Mouse (Mus musculus): Measurements from ENCODE around the gene Gm37240. TPM values are rescaled to one million over a fixed set of nuclear protein-coding genes. Genes with fewer than 3 reads are reported as not detected.
A peak's percentile ranks its signal among the peaks of the same experiment; 100 is the strongest.

Gene Gm37240
- polyA plus RNA-seq, 1 experiment = 0.53 TPM

- TF ChIP-seq POLR2A (IDR thresholded peaks at IDR 0.05; ENCODE audit: borderline replicate concordance, extremely low read depth, insufficient read depth, insufficient read length, poor library complexity, severe bottlenecking) (no peak), CTCF (IDR thresholded peaks at IDR 0.05; ENCODE audit: borderline replicate concordance, extremely low read depth, insufficient read depth, insufficient read length) (peak; percentile 66; the same call in 1 of the 2 replicates)
- peak; percentile 83 for DNase-seq (ENCODE audit: low read depth)
Measured at GRCm38 (mm10) chr3:84615050-84615855, 1272.1 kb downstream of the Gm37240 start.

GRCm38 (mm10) chr3:84610183-84610710 lies 1277.1 kb downstream of the Gm37240 start:
- no peak for DNase-seq (ENCODE audit: low read depth)
- TF ChIP-seq CTCF (IDR thresholded peaks at IDR 0.05; ENCODE audit: borderline replicate concordance, extremely low read depth, insufficient read depth, insufficient read length) (no peak), POLR2A (IDR thresholded peaks at IDR 0.05; ENCODE audit: borderline replicate concordance, extremely low read depth, insufficient read depth, insufficient read length, poor library complexity, severe bottlenecking) (no peak)

DNA sequence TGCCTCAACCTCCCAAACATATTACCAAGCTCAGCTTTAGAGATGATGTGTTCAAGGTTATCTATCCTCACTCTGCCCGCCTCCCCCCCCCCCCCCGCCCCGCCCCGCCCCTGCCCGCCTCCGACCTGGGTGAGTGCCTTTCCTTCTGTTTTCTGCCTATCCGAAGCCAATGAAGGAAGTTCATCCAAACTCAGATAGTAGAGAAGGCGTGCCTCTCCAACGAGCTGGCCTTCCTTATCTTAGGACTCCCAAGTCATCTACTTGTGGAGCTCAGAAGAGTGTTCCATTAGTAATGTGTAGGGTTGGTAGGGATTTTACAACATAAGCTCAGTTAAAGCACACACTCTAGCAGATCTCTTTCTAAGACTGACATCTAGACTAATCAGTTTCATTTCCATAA lies 1284.1 kb downstream of the Gm37240 start:
- DNase-seq (ENCODE audit: low read depth) = no peak
- TF ChIP-seq CTCF (IDR thresholded peaks at IDR 0.05; ENCODE audit: borderline replicate concordance, extremely low read depth, insufficient read depth, insufficient read length) (no peak), POLR2A (IDR thresholded peaks at IDR 0.05; ENCODE audit: borderline replicate concordance, extremely low read depth, insufficient read depth, insufficient read length, poor library complexity, severe bottlenecking) (no peak)

DNA sequence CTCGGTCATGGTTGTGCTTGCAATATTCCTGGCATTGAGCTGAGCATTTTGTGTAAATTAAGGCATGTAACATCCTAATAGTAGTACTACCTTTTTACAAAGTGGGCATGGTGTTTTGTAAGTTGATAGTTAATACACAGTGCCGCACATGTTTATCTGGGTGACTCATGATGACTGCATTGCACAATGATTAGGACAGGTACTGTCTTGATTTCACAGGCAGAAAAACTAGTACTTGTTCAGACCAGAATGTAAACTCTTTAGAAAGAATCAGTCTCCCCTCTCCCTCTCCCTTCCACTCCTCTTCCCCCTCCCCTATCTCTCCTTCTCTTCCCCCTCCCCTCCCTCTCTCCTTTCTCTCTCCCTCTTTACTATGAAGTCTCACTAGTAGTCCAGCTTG lies 1284.6 kb downstream of the Gm37240 start:
- TF ChIP-seq CTCF (IDR thresholded peaks at IDR 0.05; ENCODE audit: borderline replicate concordance, extremely low read depth, insufficient read depth, insufficient read length) (no peak), POLR2A (IDR thresholded peaks at IDR 0.05; ENCODE audit: borderline replicate concordance, extremely low read depth, insufficient read depth, insufficient read length, poor library complexity, severe bottlenecking) (no peak)
- no peak for DNase-seq (ENCODE audit: low read depth)

DNA sequence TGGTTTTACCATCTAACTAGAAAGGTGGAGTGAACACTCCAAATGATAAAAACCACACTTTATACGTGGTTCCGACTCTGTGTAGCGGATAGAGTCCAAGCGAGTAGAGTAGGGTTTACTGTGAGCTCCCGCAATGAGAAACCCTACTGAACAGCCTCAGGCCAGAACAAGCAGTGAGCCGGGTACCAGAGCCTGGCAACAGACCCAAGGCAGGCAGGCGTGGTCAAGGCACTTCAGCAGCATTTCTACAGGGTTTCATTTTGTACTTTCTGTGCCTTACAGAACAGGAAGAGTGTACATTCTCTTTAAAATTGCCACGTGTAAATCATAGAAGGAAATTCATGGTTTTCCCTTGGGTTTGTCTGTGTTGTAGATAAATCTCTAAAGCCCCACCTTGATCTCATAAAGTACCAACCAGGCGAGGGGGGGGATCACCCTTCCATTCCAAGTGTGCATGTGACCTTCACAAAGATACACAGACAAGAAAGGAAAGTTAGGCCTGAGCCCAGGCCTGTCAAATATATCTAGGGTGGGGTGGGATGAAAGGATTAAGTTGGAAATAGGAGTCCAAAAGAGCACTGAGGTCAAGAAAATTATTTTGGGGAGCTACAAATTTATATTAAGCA lies 1285.3 kb downstream of the Gm37240 start:
- DNase-seq (ENCODE audit: low read depth) = no peak
- TF ChIP-seq CTCF (IDR thresholded peaks at IDR 0.05; ENCODE audit: borderline replicate concordance, extremely low read depth, insufficient read depth, insufficient read length) = no peak
- no peak for TF ChIP-seq POLR2A (IDR thresholded peaks at IDR 0.05; ENCODE audit: borderline replicate concordance, extremely low read depth, insufficient read depth, insufficient read length, poor library complexity, severe bottlenecking)

DNA sequence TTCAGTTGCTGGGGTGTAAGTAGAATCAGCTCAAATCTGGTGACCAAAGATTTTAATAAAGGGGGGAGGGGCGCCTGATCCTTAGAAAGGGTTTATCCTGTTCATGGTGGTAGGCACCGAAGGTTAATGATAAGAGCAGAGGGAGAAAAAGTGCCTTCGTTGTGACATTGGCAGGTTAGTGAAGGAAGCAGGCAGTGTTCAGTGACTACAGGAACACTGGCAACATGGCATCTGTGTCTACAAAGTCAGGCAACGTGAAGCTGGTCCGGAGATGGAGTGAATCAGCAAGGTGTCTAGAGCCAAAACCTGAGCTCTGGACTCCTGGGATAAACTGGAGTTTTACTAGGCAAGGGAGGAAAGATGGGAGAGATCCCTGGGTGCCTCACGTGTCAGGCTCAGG lies 1288.6 kb downstream of the Gm37240 start:
- no peak for DNase-seq (ENCODE audit: low read depth)
- TF ChIP-seq CTCF (IDR thresholded peaks at IDR 0.05; ENCODE audit: borderline replicate concordance, extremely low read depth, insufficient read depth, insufficient read length) = no peak
- TF ChIP-seq POLR2A (IDR thresholded peaks at IDR 0.05; ENCODE audit: borderline replicate concordance, extremely low read depth, insufficient read depth, insufficient read length, poor library complexity, severe bottlenecking) = no peak

GRCm38 (mm10) chr3:84597996-84598734 lies 1289.2 kb downstream of the Gm37240 start:
- DNase-seq (ENCODE audit: low read depth) = no peak
- TF ChIP-seq POLR2A (IDR thresholded peaks at IDR 0.05; ENCODE audit: borderline replicate concordance, extremely low read depth, insufficient read depth, insufficient read length, poor library complexity, severe bottlenecking) (no peak), CTCF (IDR thresholded peaks at IDR 0.05; ENCODE audit: borderline replicate concordance, extremely low read depth, insufficient read depth, insufficient read length) (no peak)

DNA sequence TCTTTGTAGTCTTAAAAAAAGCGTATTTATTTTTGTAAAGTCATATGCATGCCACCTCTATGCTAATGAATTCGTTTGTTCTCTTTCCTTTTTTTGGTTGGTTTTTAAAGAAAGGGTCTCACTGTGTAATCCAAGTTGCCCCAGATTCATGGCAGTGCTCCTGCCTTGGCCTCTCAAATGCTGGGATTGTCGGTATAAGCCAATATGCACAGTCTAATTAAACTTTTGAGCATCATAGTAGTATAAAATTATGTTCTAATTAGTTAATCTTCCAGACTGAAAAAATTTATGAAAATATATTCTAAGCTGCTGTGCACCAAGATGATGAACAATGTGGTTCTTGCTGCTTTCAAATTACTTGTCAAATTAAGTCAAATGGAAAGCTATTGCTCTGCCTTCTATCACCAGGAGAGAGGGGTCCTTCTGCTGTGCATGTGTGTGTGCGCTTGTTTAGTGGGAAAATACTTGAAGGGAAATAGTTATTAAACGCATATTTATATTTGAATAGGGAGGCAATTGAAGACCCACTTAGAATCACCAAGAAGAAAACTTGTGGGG lies 1291.6 kb downstream of the Gm37240 start:
- peak; percentile 53 for DNase-seq (ENCODE audit: low read depth)
- no peak for TF ChIP-seq POLR2A (IDR thresholded peaks at IDR 0.05; ENCODE audit: borderline replicate concordance, extremely low read depth, insufficient read depth, insufficient read length, poor library complexity, severe bottlenecking)

DNA sequence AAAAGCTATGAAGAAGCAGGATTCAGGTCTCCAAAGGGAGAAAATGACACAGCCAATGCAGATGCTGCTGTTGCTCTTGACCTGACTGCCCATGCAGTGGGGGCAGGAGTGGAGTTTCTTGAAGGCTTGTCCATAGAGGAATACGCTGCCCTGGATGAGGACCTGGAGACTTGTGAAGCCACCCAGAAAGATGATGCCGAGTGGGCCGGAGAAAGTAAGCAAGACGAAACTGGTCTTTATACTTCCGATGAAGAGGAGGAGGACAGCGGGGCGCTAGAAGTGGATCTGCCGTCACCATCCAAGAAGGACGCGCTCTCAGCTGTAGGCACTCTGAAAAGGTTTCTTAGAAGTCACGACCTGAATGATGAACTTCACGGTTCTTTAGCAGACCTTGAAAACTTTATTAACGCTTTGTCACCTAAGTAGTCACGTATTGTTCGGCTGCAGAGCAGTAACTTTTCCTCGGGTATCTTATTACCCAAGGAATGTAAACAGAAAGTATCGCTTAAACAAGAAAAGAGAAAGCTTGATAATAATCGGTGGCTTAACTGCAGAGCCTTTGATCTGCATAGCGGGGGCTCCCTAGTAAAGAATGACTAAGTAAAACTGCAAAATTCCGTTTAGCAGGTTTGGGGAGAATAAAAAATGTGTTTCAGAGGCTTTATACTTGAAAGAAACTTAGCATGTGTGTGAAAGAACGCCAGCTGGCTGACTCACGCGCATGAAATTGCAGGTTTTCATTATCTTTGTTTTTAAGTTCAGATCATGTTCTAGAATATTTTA lies 1292.2 kb downstream of the Gm37240 start:
- TF ChIP-seq CTCF (IDR thresholded peaks at IDR 0.05; ENCODE audit: borderline replicate concordance, extremely low read depth, insufficient read depth, insufficient read length) (no peak), POLR2A (IDR thresholded peaks at IDR 0.05; ENCODE audit: borderline replicate concordance, extremely low read depth, insufficient read depth, insufficient read length, poor library complexity, severe bottlenecking) (no peak)
- DNase-seq (ENCODE audit: low read depth) = peak; percentile 65

GRCm38 (mm10) chr3:84593274-84593673 lies 1294.0 kb downstream of the Gm37240 start, which contains the start of gene Tigd4:
Tigd4 (plus strand) TSS chr3:84593574.
- no peak for DNase-seq (ENCODE audit: low read depth)
- TF ChIP-seq POLR2A (IDR thresholded peaks at IDR 0.05; ENCODE audit: borderline replicate concordance, extremely low read depth, insufficient read depth, insufficient read length, poor library complexity, severe bottlenecking) = no peak
- no peak for TF ChIP-seq CTCF (IDR thresholded peaks at IDR 0.05; ENCODE audit: borderline replicate concordance, extremely low read depth, insufficient read depth, insufficient read length)
